Mouse (Mus musculus) midbrain, embryonic 13.5 days (tissue): ENCODE results near the gene Olfr134. TPM values are rescaled to one million over a fixed set of nuclear protein-coding genes. Genes with fewer than 3 reads are reported as not detected.
"Not testable (repeated sequence)": the region's sequence is repeated elsewhere in the genome, so short reads cannot be mapped to it uniquely, and the experiment has no call there.

Experiments
- ATAC-seq: fragments of 200-750 bp; cut with Nextera tagmentation; 2 replicates; pipeline ENCODE4 v1.8.0; 2017; ENCODE audit warnings: mild to moderate bottlenecking, moderate TSS enrichment, moderate library complexity
- H3K27ac ChIP-seq: fragments of 300-500 bp; sonication (generic); 2 replicates; pipeline ENCODE4 v1.5.1; 2015; ENCODE audit warnings: inconsistent platforms, mild to moderate bottlenecking, moderate library complexity
- H3K27me3 ChIP-seq: fragments of 300-500 bp; sonication (generic); 2 replicates; pipeline ENCODE4 v1.6.1; 2015; ENCODE audit warnings: mild to moderate bottlenecking, inconsistent platforms
- H3K36me3 ChIP-seq: fragments of 300-500 bp; sonication (generic); 2 replicates; pipeline ENCODE4 v1.6.1; 2015; ENCODE audit warnings: mild to moderate bottlenecking, inconsistent platforms
- H3K4me1 ChIP-seq: fragments of 300-500 bp; sonication (generic); replicated peaks from 2 replicates; pipeline ENCODE4 v1.6.1; 2015; ENCODE audit warnings: inconsistent platforms
- H3K4me2 ChIP-seq: fragments of 300-500 bp; sonication (generic); replicated peaks from 2 replicates; pipeline ENCODE4 v1.6.1; 2015; ENCODE audit warnings: moderate library complexity, mild to moderate bottlenecking, inconsistent platforms
- H3K4me3 ChIP-seq: fragments of 300-500 bp; sonication (generic); replicated peaks from 2 replicates; pipeline ENCODE4 v1.5.1; 2015; ENCODE audit warnings: mild to moderate bottlenecking, inconsistent platforms
- H3K9ac ChIP-seq: fragments of 300-500 bp; sonication (generic); replicated peaks from 2 replicates; pipeline ENCODE4 v1.6.1; 2015; ENCODE audit warnings: mild to moderate bottlenecking, inconsistent platforms
- H3K9me3 ChIP-seq: fragments of 300-500 bp; sonication (generic); 2 replicates; pipeline ENCODE4 v1.6.1; 2016; ENCODE audit warnings: mild to moderate bottlenecking, inconsistent platforms
- WGBS: fragments of 180-500 bp; shearing (Covaris S2); methylation state at CpG from one replicate; pipeline ENCODE4 v1.1.7; 2015; 5-methylcytosine and 5-hydroxymethylcytosine counted together
- polyA plus RNA-seq: library from polyadenylated mRNA; unstranded; fragments of >200 nt; fragmentation: Nextera tagmentation; extraction: Ambion mirVana; gene quantifications from 2 replicates; pipeline ENCODE4 v1.2.1, GENCODE M21; 2015

The Olfr134 gene
- not detected in 2 replicates for polyA plus RNA-seq

GRCm38 (mm10) chr17:38171088-38171487, at the start of gene Olfr134:
Gene Olfr134 (plus strand): TSS chr17:38171388.
- no peak within 1 kb of the TSS for H3K4me2 ChIP-seq
- ATAC-seq: no peak
- no peaks in the 10 kb centered on the region for H3K36me3 ChIP-seq
- H3K27ac ChIP-seq: no peak within 1 kb of the TSS
- H3K4me3 ChIP-seq: no peak within 1 kb of the TSS
- H3K9ac ChIP-seq: no peak within 1 kb of the TSS
- H3K9me3 ChIP-seq: no peaks in the 10 kb centered on the region
- H3K4me1 ChIP-seq: no peaks in the 10 kb centered on the region
- WGBS: 74% methylated on average over 3 of the region's 3 CpGs
- H3K27me3 ChIP-seq: no peaks in the 10 kb centered on the region

- not testable (repeated sequence) for H3K27ac ChIP-seq, H3K4me3 ChIP-seq, H3K4me2 ChIP-seq, H3K9ac ChIP-seq, H3K36me3 ChIP-seq, H3K27me3 ChIP-seq, H3K9me3 ChIP-seq, H3K4me1 ChIP-seq, ATAC-seq
- WGBS: 96% methylated on average over 1 of the region's 1 CpGs
Measured at GRCm38 (mm10) chr17:38124199-38124598, 47.0 kb upstream of the Olfr134 start.

DNA sequence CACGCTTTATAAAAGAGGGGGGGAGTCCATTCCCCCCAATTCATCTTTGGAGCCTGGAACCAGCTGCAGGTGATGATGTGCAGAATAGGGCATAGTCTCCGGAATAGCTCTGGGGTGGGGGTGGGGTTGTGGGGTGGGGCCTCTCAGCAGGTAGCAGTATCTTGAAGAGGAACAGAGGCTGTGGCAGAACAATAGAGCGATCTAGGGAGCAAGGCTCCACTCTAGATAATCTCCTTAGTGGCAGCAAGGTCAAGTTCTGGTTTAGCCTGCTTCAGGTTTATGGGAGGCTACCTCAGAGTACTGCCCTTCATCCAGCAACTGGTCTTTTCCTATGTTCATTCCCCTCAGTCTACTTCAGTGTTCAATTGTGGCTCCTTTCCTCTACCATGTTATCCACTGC, 45.8 kb upstream of the Olfr134 start:
- H3K4me2 ChIP-seq, H3K9ac ChIP-seq, H3K9me3 ChIP-seq, H3K4me1 ChIP-seq, H3K27ac ChIP-seq, H3K4me3 ChIP-seq, ATAC-seq, H3K36me3 ChIP-seq, H3K27me3 ChIP-seq: not testable (repeated sequence)
- 64% methylated on average over 3 of the region's 3 CpGs for WGBS

GRCm38 (mm10) chr17:38134426-38134825, 36.8 kb upstream of the Olfr134 start, which contains the start of gene Olfr132:
Gene Olfr132 (minus strand): TSS chr17:38134526.
- H3K9ac ChIP-seq: no peak within 1 kb of the TSS
- H3K27ac ChIP-seq: no peak within 1 kb of the TSS
- no peak within 1 kb of the TSS for H3K4me2 ChIP-seq
- no peaks in the 10 kb centered on the region for H3K36me3 ChIP-seq
- no peaks in the 10 kb centered on the region for H3K4me1 ChIP-seq
- 72% methylated on average over 1 of the region's 1 CpGs for whole genome bisulfite sequencing
- H3K9me3 ChIP-seq: no peaks in the 10 kb centered on the region
- no peak for ATAC-seq
- no peaks in the 10 kb centered on the region for H3K27me3 ChIP-seq
- no peak within 1 kb of the TSS for H3K4me3 ChIP-seq

GRCm38 (mm10) chr17:38144981-38145380, 26.2 kb upstream of the Olfr134 start, which contains the start of gene Olfr133:
Gene Olfr133 (plus strand): TSS chr17:38145281.
- H3K27me3 ChIP-seq: no peaks in the 10 kb centered on the region
- H3K9ac ChIP-seq: no peak within 1 kb of the TSS
- H3K9me3 ChIP-seq: no peaks in the 10 kb centered on the region
- no peaks in the 10 kb centered on the region for H3K36me3 ChIP-seq
- 67% methylated on average over 2 of the region's 2 CpGs for WGBS
- H3K4me2 ChIP-seq: no peak within 1 kb of the TSS
- H3K27ac ChIP-seq: no peak within 1 kb of the TSS
- no peaks in the 10 kb centered on the region for H3K4me1 ChIP-seq
- no peak for ATAC-seq
- H3K4me3 ChIP-seq: no peak within 1 kb of the TSS

GRCm38 (mm10) chr17:38204035-38204434, 32.8 kb downstream of the Olfr134 start, which contains the start of gene Olfr135:
Gene Olfr135 (plus strand): TSS chr17:38204335.
- Histone ChIP-seq H3K36me3 (no peaks in the 10 kb centered on the region), H3K4me2 (no peak within 1 kb of the TSS), H3K9me3 (no peaks in the 10 kb centered on the region), H3K27ac (no peak within 1 kb of the TSS), H3K4me1 (no peaks in the 10 kb centered on the region), H3K9ac (no peak within 1 kb of the TSS), H3K27me3 (no peaks in the 10 kb centered on the region), H3K4me3 (no peak within 1 kb of the TSS)
- ATAC-seq: no peak
- 90% methylated on average over 1 of the region's 1 CpGs for WGBS

Other genes starting within 250 kb of the Olfr134 start
- gene Olfr761, start 218.3 kb upstream of the Olfr134 start, polyA plus RNA-seq: not detected in 2 replicates
- not detected in 2 replicates for gene Olfr129, start 111.3 kb upstream of the Olfr134 start, polyA plus RNA-seq
- gene Olfr130, start 107.5 kb upstream of the Olfr134 start, polyA plus RNA-seq: not detected in 2 replicates
- not detected in 2 replicates for gene Olfr131, start 82.7 kb upstream of the Olfr134 start, polyA plus RNA-seq
- gene Olfr132, start 36.9 kb upstream of the Olfr134 start, polyA plus RNA-seq: not detected in 2 replicates
- gene Olfr133, start 26.1 kb upstream of the Olfr134 start, polyA plus RNA-seq: not detected in 2 replicates
- not detected in 2 replicates for gene Olfr135, start 32.9 kb downstream of the Olfr134 start, polyA plus RNA-seq
- gene Olfr138, start 89.6 kb downstream of the Olfr134 start, polyA plus RNA-seq: not detected in 2 replicates
- not detected in 2 replicates for gene Olfr137, start 136.2 kb downstream of the Olfr134 start, polyA plus RNA-seq
- not detected in 2 replicates for gene Olfr136, start 158.4 kb downstream of the Olfr134 start, polyA plus RNA-seq
- gene Esp36, start 248.8 kb downstream of the Olfr134 start, polyA plus RNA-seq: not detected in 2 replicates